Mouse (Mus musculus) MEL-GATA-1-ER (cell line): ENCODE results near the gene Prcp.
"Not testable (repeated sequence)": the region's sequence is repeated elsewhere in the genome, so short reads cannot be mapped to it uniquely, and the experiment has no call there.

Experiments used
- DNase-seq: peaks from one replicate; pipeline ENCODE4 v3.0.0-alpha.2; 2012; ENCODE audit warnings: low read depth; ENCODE audit errors: extremely low read depth

The Prcp gene

GRCm38 (mm10) chr7:92890211-92890610 lies 15.9 kb downstream of the Prcp start:
- no peak for DNase-seq

- DNase-seq: no peak
Observed at GRCm38 (mm10) chr7:92890618-92891230, 16.5 kb downstream of the Prcp start.

GRCm38 (mm10) chr7:92893478-92893877 lies 19.2 kb downstream of the Prcp start:
- DNase-seq: no peak

DNA sequence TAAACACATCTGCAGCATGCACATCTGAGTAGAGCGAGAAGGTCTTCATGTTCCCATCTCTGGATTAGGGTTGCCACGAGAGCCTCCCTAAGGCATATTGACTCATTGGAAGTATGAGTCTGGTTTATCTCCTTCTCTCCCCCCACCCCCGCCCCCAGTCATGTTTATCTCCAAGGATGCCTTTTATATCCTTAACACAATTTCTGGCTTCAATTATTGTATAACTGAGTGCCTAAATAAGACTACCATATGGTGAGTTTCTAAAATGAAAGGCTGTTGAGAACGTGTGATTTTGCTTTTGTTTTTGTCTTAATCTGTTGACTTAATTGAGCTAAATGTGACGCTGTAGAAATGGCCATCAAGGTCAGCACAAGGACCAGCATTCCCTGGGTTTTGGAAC lies 21.8 kb downstream of the Prcp start:
- DNase-seq: no peak

DNA sequence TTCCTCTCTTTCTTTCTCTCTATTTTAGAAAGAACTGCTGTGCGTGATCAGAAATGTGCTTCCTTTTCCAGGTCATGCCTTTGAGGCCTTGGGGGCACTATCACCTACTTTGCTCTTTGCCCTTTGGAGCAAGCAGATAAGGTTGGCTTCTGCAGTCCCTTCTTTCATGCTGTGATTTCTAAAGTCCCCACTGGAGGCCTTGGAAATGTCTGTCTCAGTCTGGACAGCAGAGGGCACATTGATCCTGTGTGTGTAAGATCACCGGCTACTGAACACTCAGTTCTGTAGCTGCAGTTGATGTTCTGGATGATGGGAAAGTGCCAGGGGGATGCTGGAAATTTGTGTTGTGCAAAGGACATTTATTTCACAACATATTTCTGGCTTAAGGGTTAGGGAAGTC lies 22.8 kb downstream of the Prcp start:
- no peak for DNase-seq

DNA sequence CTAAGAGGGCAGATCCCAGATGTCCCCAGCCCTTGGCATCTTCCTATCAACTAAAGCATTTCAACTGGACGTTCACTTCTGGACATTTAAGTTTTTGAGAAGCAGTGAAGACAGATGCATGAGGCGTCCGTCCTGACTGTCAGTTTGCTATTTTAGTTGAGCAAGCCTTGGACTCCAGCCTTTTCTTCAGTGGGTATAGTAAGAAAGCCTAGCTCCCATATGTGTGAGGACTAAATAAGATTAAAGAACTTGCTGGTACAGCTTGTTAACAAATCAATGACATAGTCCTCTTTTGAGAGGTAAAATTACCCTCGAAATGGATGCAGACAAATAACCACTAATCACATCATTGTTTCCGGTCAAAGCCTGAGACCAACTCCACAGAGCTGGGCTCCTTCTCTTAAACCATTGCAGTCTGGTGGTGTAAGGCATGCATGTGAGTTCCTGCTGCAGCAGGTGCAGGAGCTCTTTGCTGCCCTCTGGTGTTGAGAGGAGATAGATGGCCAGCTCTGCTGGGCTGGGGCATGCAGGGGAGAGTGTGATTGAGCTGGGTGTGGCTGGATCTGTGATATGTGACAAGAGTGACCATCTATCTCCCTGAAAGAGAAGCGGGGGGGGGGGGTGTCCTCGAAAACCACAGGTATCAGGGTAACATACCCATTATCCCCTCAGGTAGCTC lies 29.2 kb downstream of the Prcp start:
- peak; percentile 33 for DNase-seq

DNA sequence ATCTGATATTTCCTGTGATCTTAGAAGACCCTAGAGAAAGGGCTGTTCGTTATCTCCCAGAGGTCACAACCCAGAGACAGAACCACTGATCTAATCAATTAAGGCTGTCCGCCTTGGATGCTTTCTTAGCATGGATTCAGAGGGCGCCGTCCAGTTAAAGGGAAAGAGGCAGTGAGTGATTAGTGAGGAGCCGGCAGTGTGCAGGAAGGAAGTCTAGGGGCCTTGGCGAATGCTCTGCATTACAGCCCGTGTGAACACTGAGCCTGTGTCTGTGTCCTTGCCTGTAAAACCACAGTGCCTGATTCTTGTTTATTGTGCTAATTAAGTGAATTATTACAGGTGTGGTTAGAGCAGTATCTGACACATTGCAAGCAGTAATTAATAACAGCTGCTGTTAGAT lies 30.0 kb downstream of the Prcp start:
- DNase-seq: not testable (repeated sequence)

DNA sequence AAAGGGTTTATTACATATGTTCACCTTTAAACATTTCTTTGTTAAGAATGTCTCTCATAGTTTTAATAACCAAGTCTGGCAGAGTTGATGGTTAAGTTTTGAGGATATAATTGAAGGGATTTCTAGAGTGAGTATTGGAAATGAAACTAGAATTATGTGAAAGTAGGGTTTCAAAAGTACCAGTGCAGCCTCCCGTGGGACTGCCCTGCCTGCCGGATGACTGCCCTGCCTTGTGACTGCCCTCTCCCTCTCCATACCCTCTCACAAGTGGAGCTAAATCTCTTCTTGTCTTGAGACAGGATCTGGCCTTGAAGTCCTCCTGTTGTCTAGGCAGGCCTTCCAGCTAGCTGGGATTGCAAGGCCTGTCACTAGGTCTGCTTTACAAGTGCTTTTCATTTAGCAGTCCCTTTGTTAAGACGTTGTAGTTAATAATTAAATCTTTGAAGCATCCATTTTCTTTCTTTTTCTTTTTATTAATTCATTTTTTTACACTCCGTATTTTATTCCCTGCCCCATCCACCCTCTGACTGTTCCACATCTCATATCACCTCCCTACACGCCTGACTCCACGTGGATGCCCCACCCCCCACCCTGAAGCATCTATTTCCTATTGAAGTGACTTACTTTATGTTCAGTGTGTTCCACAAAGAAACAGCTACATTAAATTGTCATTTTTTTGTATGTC lies 46.0 kb downstream of the Prcp start:
- no peak for DNase-seq

GRCm38 (mm10) chr7:92920857-92921172 lies 46.5 kb downstream of the Prcp start:
- no peak for DNase-seq

GRCm38 (mm10) chr7:92932792-92933191 lies 58.5 kb downstream of the Prcp start:
- no peak for DNase-seq

GRCm38 (mm10) chr7:92933308-92933948 lies 59.2 kb downstream of the Prcp start:
- not testable (repeated sequence) for DNase-seq

DNA sequence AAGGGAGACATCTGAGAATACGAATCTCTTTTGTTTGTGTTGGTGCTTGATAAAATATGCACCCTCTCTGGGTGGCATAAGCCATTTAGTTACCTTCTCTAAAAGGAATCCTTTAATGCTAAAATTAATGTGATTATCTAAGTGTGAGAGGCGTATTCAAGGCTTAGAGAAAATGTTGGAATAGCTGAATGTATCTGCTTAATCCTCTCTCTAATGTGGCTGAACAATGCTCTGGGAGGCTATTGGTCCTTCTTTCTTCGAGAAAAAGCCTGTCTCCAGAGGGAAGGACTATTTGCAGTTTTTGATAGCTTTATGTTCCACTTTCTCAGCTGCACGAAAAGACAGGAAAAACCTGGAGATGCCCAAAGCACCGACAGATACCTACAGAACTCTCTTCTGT lies 62.5 kb downstream of the Prcp start:
- DNase-seq: no peak

GRCm38 (mm10) chr7:92937955-92938354 lies 63.7 kb downstream of the Prcp start:
- DNase-seq: peak; percentile 47

DNA sequence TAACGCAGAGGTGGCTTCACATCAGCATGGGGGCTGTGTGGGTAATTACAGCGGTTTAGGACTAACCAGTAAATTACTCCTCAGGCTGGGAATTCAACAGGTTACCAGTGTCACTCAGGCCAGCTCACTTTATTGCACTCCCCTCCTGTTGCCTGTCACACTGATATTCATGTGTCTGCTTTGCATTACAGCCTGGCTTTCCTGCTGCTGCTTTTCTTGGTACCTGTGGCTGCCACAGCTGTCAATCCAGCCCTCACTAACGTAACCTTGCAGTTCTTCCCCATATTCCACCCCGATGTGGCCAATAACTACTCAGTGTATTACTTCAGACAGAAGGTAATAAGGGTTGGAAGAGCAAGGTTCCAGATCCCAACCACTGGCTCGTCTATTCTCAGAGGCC lies 65.5 kb downstream of the Prcp start:
- DNase-seq: no peak

GRCm38 (mm10) chr7:92950775-92951174 lies 76.5 kb downstream of the Prcp start:
- DNase-seq: no peak

- DNase-seq: no peak
Observed at GRCm38 (mm10) chr7:92952210-92952609, 77.9 kb downstream of the Prcp start.

DNA sequence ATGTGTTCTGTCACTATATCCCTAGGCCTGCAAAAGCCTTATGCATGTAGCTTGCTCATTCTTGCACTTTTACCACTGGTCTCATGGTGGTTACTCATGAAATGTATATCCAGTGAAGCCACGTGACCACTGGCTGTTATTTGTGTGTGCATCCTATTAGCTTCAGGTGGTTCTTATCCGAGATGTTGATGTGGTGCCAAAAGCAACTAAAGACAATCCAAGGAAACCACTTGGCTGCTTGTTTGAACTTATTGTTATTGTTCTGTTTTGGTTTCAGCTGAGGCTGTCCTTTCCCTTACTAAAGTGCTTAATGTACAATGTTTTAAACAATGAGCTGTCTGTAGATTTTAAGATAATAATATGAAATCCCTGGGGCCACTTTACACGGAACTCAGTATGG lies 85.5 kb downstream of the Prcp start:
- DNase-seq: no peak

DNA sequence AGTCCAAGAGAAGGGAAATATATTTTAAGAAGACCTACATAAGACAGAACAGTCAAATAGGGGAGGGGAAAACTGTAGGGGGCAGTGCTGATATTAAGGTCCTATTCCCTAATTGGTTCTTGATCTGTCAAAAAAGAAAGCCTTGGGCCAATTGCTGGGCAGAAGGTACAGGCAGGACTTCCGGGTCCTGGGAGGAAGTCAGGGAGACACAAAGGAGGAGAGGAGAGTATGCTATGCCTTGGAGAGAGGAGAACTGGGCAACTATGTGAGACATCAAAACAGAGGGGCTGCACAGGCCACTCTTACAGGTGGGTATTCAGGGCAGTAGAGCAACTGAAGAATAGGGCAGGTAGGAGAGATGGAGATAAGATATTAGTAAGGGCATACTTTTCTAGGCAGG lies 87.6 kb downstream of the Prcp start:
- peak; percentile 23 for DNase-seq

GRCm38 (mm10) chr7:92964754-92965501 lies 90.7 kb downstream of the Prcp start:
- peak; percentile 49 for DNase-seq

- DNase-seq: no peak
Observed at GRCm38 (mm10) chr7:92967381-92968127, 93.3 kb downstream of the Prcp start.

- no peak for DNase-seq
Observed at GRCm38 (mm10) chr7:92977429-92977828, 103.2 kb downstream of the Prcp start.
